Mouse (Mus musculus) limb, embryonic 14.5 days (tissue): ENCODE results near the gene Inca1. TPM values are rescaled to one million over a fixed set of nuclear protein-coding genes. Genes with fewer than 3 reads are reported as not detected.

Experiments used
- ATAC-seq: fragments of 200-750 bp; cut with Nextera tagmentation; 2 replicates; pipeline ENCODE4 v1.8.0; 2017; ENCODE audit warnings: low read depth, moderate number of reproducible peaks, moderate TSS enrichment; ENCODE audit not compliant: low FRiP score
- DNase-seq: peaks from one replicate; pipeline ENCODE4 v3.0.0-alpha.2; 2015; ENCODE audit warnings: low spot score
- H3K27ac ChIP-seq: fragments of 300-500 bp; sonication (generic); replicated peaks from 2 replicates; pipeline ENCODE4 v1.5.1; 2014; ENCODE audit warnings: low read depth, mild to moderate bottlenecking, low read length, moderate library complexity, mixed read lengths
- H3K27me3 ChIP-seq: fragments of 300-500 bp; sonication (generic); 2 replicates; pipeline ENCODE4 v1.6.1; 2014; ENCODE audit warnings: low read length, mixed read lengths; ENCODE audit not compliant: control insufficient read depth, insufficient read depth
- H3K36me3 ChIP-seq: fragments of 300-500 bp; sonication (generic); 2 replicates; pipeline ENCODE4 v1.6.1; 2014; ENCODE audit warnings: mild to moderate bottlenecking, low read length, moderate library complexity, mixed read lengths; ENCODE audit not compliant: control insufficient read depth, insufficient read depth
- H3K4me1 ChIP-seq: fragments of 300-500 bp; sonication (generic); 2 replicates; pipeline ENCODE4 v1.6.1; 2014; ENCODE audit warnings: antibody characterized with exemption, low read length, mixed read lengths; ENCODE audit not compliant: control insufficient read depth, insufficient read depth
- H3K4me2 ChIP-seq: fragments of 300-500 bp; sonication (generic); replicated peaks from 2 replicates; pipeline ENCODE4 v1.6.1; 2014; ENCODE audit warnings: low read depth, mild to moderate bottlenecking, low read length, moderate library complexity; ENCODE audit not compliant: severe bottlenecking
- H3K4me3 ChIP-seq: fragments of 300-500 bp; sonication (generic); replicated peaks from 2 replicates; pipeline ENCODE4 v1.5.1; 2014; ENCODE audit warnings: low read length
- H3K9ac ChIP-seq: fragments of 300-500 bp; sonication (generic); 2 replicates; pipeline ENCODE4 v1.6.1; 2014; ENCODE audit warnings: mild to moderate bottlenecking, low read depth, low read length, moderate library complexity; ENCODE audit not compliant: severe bottlenecking
- H3K9me3 ChIP-seq: fragments of 300-500 bp; sonication (generic); 2 replicates; pipeline ENCODE4 v1.6.1; 2016; ENCODE audit warnings: low read length; ENCODE audit not compliant: control insufficient read depth
- POLR2A ChIP-seq: fragments of 200-500 bp; IDR thresholded peaks from 2 replicates; pipeline ENCODE4 v1.8.0; 2012; ENCODE audit warnings: inconsistent platforms, mild to moderate bottlenecking, moderate library complexity, borderline replicate concordance; ENCODE audit not compliant: insufficient read depth, insufficient read length; ENCODE audit errors: extremely low read depth
- WGBS: fragments of 180-500 bp; shearing (Covaris S2); extraction: QIAGEN DNeasy Blood & Tissue Kit; methylation state at CpG from one replicate; pipeline ENCODE4 v1.1.7; 2014; 5-methylcytosine and 5-hydroxymethylcytosine counted together
- polyA plus RNA-seq, 2 experiments: library from polyadenylated mRNA; depleted of rRNA in 1 of 2; stranded (reverse) in 1 of 2; unstranded in 1 of 2; fragments of >200 nt; fragmentation: Nextera tagmentation in 1 of 2; extraction: Ambion mirVana in 1 of 2; gene quantifications; 2 replicates each; pipeline versions ENCODE4 v1.2.1 to v1.2.3; 2012 to 2014

Inca1 gene
- polyA plus RNA-seq, 2 experiments: 0.81 to 1.3 TPM

DNA sequence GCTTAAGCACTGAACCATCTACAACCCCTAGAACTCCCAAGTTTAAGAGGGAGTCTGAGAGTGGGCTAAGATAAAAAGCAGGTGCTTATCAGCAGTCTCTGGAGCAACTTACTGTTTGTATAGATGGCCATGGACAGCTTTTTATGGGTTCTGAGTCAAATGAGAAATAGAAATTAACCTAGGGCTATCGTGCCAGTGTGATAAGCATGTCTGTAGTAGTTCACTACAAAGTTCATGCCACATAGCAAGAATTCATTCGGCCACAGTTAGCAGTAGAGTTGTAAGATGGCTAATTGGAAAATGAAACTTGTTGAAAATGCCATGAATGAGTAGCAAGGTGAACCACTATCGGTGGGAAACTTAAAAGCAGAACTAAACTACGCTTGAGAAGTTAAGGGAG, 51.4 kb downstream of the Inca1 start:
- Histone ChIP-seq H3K4me1 (peaks cover 26% of the 10 kb centered on the region), H3K36me3 (peaks cover 74% of the 10 kb centered on the region), H3K4me2 (peak overlapping the region; percentile 89), H3K27ac (no peak overlapping the region), H3K4me3 (peak overlapping the region; percentile 75), H3K9ac (peak overlapping the region; percentile 76), H3K27me3 (no peaks in the 10 kb centered on the region), H3K9me3 (no peaks in the 10 kb centered on the region)
- WGBS: 89% methylated on average over 4 of the region's 4 CpGs
- no peak for DNase-seq
- no peak for TF ChIP-seq POLR2A
- no peak for ATAC-seq

DNA sequence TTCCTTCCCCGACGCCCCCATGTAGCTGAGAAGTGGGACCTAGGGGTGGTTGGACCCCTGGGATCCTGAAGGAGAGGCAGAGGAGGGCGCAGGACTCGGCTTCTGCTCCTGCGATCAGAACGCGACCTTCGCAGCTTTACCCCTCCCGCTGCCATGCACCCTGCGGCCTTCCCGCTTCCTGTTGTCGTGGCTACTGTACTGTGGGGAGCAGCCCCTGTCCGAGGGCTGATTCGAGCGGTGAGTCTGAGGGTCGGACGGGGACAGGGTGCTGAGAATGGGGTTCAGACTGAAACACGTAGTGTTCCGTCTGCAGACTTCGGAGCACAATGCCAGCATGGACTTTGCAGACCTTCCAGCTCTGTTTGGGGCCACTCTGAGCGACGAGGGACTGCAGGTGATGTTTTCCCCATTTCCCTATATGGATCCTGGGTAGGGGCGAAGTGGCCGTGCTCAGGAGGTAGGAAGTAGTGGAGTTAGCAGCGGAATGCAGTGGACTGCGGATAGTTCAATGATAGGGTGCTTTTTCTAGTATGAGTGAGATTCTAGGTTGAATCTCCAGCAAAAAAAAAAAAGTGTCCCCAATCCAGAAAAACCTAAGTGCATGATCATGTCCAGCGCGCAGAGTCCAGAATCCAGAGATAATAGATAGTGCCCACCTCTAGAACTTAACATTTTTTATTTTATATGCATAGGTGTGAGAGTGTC, 52.1 kb downstream of the Inca1 start:
- Histone ChIP-seq H3K36me3 (peaks cover 71% of the 10 kb centered on the region), H3K4me2 (peak overlapping the region; percentile 89), H3K4me1 (peaks cover 25% of the 10 kb centered on the region), H3K9me3 (no peaks in the 10 kb centered on the region), H3K27ac (peak overlapping the region; percentile 93), H3K4me3 (peak overlapping the region; percentile 75), H3K27me3 (no peaks in the 10 kb centered on the region), H3K9ac (peak overlapping the region; percentile 76)
- WGBS: 2% methylated on average over 28 of the region's 28 CpGs
- TF ChIP-seq POLR2A: no peak
- no peak for DNase-seq
- ATAC-seq: no peak

GRCm38 (mm10) chr11:70646691-70647650, 53.0 kb downstream of the Inca1 start, which contains the start of the genes Rnf167 and Slc25a11:
Gene Rnf167, plus strand, starts transcription at chr11:70647235.
Gene Slc25a11, minus strand, starts transcription at chr11:70647479.
- Histone ChIP-seq H3K27me3 (no peaks in the 10 kb centered on the region), H3K9me3 (no peaks in the 10 kb centered on the region), H3K27ac (peak within 1 kb of the TSS; percentile 93), H3K9ac (peak within 1 kb of the TSS; percentile 86), H3K4me3 (peak within 1 kb of the TSS; percentile 75), H3K36me3 (peaks cover 62% of the 10 kb centered on the region), H3K4me2 (peak within 1 kb of the TSS; percentile 91), H3K4me1 (peaks cover 22% of the 10 kb centered on the region)
- TF ChIP-seq POLR2A: peak; percentile 90; the same call in 1 of the 2 replicates
- ATAC-seq (peak; percentile 90), DNase-seq (peak; percentile 99)
- WGBS: under 1% methylated on average over 63 of the region's 63 CpGs

- Histone ChIP-seq H3K36me3 (peaks cover 55% of the 10 kb centered on the region), H3K9me3 (no peaks in the 10 kb centered on the region), H3K27me3 (no peaks in the 10 kb centered on the region), H3K27ac (peak overlapping the region; percentile 86), H3K4me2 (peak overlapping the region; percentile 91), H3K4me3 (peak overlapping the region; percentile 75), H3K4me1 (peaks cover 22% of the 10 kb centered on the region), H3K9ac (peak overlapping the region; percentile 86)
- no peak for ATAC-seq
- TF ChIP-seq POLR2A: no peak
- no peak for DNase-seq
- WGBS: 24% methylated on average over 3 of the region's 3 CpGs
These were observed 53.7 kb downstream of the Inca1 start for GRCm38 (mm10) chr11:70646259-70646555.

DNA sequence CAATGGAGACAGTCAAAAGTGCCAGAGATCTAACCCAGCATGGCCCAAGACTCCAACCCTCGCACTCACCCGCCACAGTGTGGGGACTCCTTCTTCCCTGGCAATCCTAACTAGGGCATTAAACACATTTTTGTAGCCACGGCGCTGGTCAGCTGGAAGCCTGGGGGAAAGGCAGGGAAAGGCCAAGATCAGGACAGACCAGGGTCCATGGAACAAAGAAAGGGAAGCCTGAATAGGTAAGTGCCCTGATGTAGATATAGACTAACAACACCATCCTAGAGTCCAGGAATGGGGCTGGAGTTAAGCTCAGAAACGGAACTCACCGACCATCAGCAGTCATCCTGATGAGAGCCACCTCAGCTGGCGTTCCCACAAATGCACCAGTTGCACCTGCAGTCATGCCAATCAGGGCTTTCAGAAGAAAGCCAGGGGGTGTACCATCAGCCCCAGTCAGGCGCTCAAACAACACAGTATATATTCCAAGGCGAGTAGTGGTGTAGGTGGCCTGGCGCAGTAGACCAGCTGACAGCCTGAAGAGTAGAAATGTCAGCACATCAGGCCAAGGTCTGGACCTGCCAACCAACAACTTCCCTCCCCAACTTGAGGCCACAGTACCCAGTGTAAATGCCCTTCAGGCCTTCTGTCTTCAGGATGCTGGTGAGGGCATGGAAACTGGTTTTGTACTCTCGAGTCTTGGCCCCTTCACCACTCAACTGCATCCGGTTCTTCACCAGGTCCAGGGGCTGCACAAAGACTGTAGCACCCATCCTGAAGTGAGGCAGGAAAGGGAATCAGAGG, 54.3 kb downstream of the Inca1 start:
- peak overlapping the region; percentile 86 for H3K9ac ChIP-seq
- H3K27me3 ChIP-seq: no peaks in the 10 kb centered on the region
- peak overlapping the region; percentile 75 for H3K4me3 ChIP-seq
- WGBS: 93% methylated on average over 12 of the region's 12 CpGs
- H3K4me1 ChIP-seq: peaks cover 19% of the 10 kb centered on the region
- no peaks in the 10 kb centered on the region for H3K9me3 ChIP-seq
- peak overlapping the region; percentile 91 for H3K4me2 ChIP-seq
- no peak for TF ChIP-seq POLR2A
- peaks cover 49% of the 10 kb centered on the region for H3K36me3 ChIP-seq
- DNase-seq: no peak
- no peak for ATAC-seq
- H3K27ac ChIP-seq: no peak overlapping the region
